Mouse (Mus musculus): ENCODE measurements around the gene Tufm. TPM values are rescaled to one million over a fixed set of nuclear protein-coding genes. Genes with fewer than 3 reads are reported as not detected.

The Tufm gene
- polyA plus RNA-seq, 1 experiment from 2014 or later, result 57.7 TPM

- Histone ChIP-seq H3K36me3 (replicated peaks; ENCODE audit: insufficient read depth, low read length) (peaks cover 14% of the 10 kb centered on the region), H3K4me1 (ENCODE audit: insufficient read depth) (peaks cover 10% of the 10 kb centered on the region), H3K27me3 (ENCODE audit: insufficient read depth, low read length) (no peaks in the 10 kb centered on the region), H3K9ac (replicated peaks) (no peak overlapping the region), H3K4me2 (ENCODE audit: low read depth, low read length) (no peak overlapping the region), H3K9me3 (ENCODE audit: low read length) (no peaks in the 10 kb centered on the region), H3K4me3 (ENCODE audit: low read depth, low read length) (no peak overlapping the region), H3K27ac (ENCODE audit: low read depth) (no peak overlapping the region)
- TF ChIP-seq CTCF (IDR thresholded peaks at IDR 0.05; ENCODE audit: low read depth) (no peak), EP300 (IDR thresholded peaks at IDR 0.05; ENCODE audit: low read depth) (no peak)
- DNase-seq, result peak; percentile 5
- WGBS (ENCODE audit: insufficient replicate concordance), result 81% methylated on average over 2 of the region's 2 CpGs
- no peak for ATAC-seq
Observed at GRCm38 (mm10) chr7:126504913-126505312, 17.8 kb downstream of the Tufm start.

- 81% methylated on average over 8 of the region's 8 CpGs for WGBS (ENCODE audit: insufficient replicate concordance)
- no peaks in the 10 kb centered on the region for H3K36me3 ChIP-seq (replicated peaks; ENCODE audit: insufficient read depth, low read length)
- H3K4me3 ChIP-seq (ENCODE audit: low read depth, low read length), result no peak overlapping the region
- DNase-seq (no peak), ATAC-seq (no peak)
- TF ChIP-seq CTCF (IDR thresholded peaks at IDR 0.05; ENCODE audit: low read depth) (no peak), EP300 (IDR thresholded peaks at IDR 0.05; ENCODE audit: low read depth) (no peak)
- no peaks in the 10 kb centered on the region for H3K9me3 ChIP-seq (ENCODE audit: low read length)
- H3K27me3 ChIP-seq (ENCODE audit: insufficient read depth, low read length), result no peaks in the 10 kb centered on the region
- no peak overlapping the region; the same call in 1 of the 2 replicates for H3K9ac ChIP-seq (replicated peaks)
- no peak overlapping the region for H3K4me2 ChIP-seq (ENCODE audit: low read depth, low read length)
- H3K4me1 ChIP-seq (ENCODE audit: insufficient read depth), result peaks cover 5% of the 10 kb centered on the region; the same call in 1 of the 2 replicates
- H3K27ac ChIP-seq (ENCODE audit: low read depth), result no peak overlapping the region
Observed at GRCm38 (mm10) chr7:126507126-126507778, 20.1 kb downstream of the Tufm start.

GRCm38 (mm10) chr7:126511287-126511686 lies 24.1 kb downstream of the Tufm start:
- Histone ChIP-seq H3K27me3 (ENCODE audit: insufficient read depth, low read length) (no peaks in the 10 kb centered on the region), H3K9ac (replicated peaks) (no peak overlapping the region), H3K4me1 (ENCODE audit: insufficient read depth) (no peaks in the 10 kb centered on the region), H3K4me2 (ENCODE audit: low read depth, low read length) (no peak overlapping the region), H3K36me3 (replicated peaks; ENCODE audit: insufficient read depth, low read length) (no peaks in the 10 kb centered on the region), H3K9me3 (ENCODE audit: low read length) (no peaks in the 10 kb centered on the region), H3K4me3 (ENCODE audit: low read depth, low read length) (no peak overlapping the region), H3K27ac (ENCODE audit: low read depth) (no peak overlapping the region)
- DNase-seq (no peak), ATAC-seq (no peak)
- TF ChIP-seq CTCF (IDR thresholded peaks at IDR 0.05; ENCODE audit: low read depth), result no peak
- TF ChIP-seq EP300 (IDR thresholded peaks at IDR 0.05; ENCODE audit: low read depth), result no peak
- WGBS (ENCODE audit: insufficient replicate concordance), result 69% methylated on average over 3 of the region's 3 CpGs

GRCm38 (mm10) chr7:126518261-126518941 lies 31.2 kb downstream of the Tufm start:
- no peak for ATAC-seq

GRCm38 (mm10) chr7:126519513-126519912 lies 32.4 kb downstream of the Tufm start:
- no peak for DNase-seq
- Histone ChIP-seq H3K27ac (ENCODE audit: low read depth) (no peak overlapping the region), H3K4me1 (ENCODE audit: insufficient read depth) (no peaks in the 10 kb centered on the region), H3K27me3 (ENCODE audit: insufficient read depth, low read length) (no peaks in the 10 kb centered on the region), H3K4me2 (ENCODE audit: low read depth, low read length) (no peak overlapping the region), H3K36me3 (replicated peaks; ENCODE audit: insufficient read depth, low read length) (no peaks in the 10 kb centered on the region), H3K9ac (replicated peaks) (no peak overlapping the region; the same call in 1 of the 2 replicates), H3K9me3 (ENCODE audit: low read length) (no peaks in the 10 kb centered on the region), H3K4me3 (ENCODE audit: low read depth, low read length) (no peak overlapping the region)
- no peak for ATAC-seq
- TF ChIP-seq CTCF (IDR thresholded peaks at IDR 0.05; ENCODE audit: low read depth) (peak; percentile 15; the same call in 1 of the 2 replicates), EP300 (IDR thresholded peaks at IDR 0.05; ENCODE audit: low read depth) (no peak)
- 60% methylated on average over 2 of the region's 2 CpGs for WGBS (ENCODE audit: insufficient replicate concordance)

More at GRCm38 (mm10) chr7:126518261-126518941, 31.2 kb downstream of the Tufm start:
- H3K9ac ChIP-seq (replicated peaks), result no peak overlapping the region
- 78% methylated on average over 5 of the region's 5 CpGs for WGBS (ENCODE audit: insufficient replicate concordance)
- H3K9me3 ChIP-seq (ENCODE audit: low read length), result no peaks in the 10 kb centered on the region
- no peak overlapping the region for H3K4me3 ChIP-seq (ENCODE audit: low read depth, low read length)
- no peak overlapping the region for H3K27ac ChIP-seq (ENCODE audit: low read depth)
- TF ChIP-seq EP300 (IDR thresholded peaks at IDR 0.05; ENCODE audit: low read depth) (no peak), CTCF (IDR thresholded peaks at IDR 0.05; ENCODE audit: low read depth) (no peak)
- H3K27me3 ChIP-seq (ENCODE audit: insufficient read depth, low read length), result no peaks in the 10 kb centered on the region
- no peaks in the 10 kb centered on the region for H3K4me1 ChIP-seq (ENCODE audit: insufficient read depth)
- no peak overlapping the region for H3K4me2 ChIP-seq (ENCODE audit: low read depth, low read length)
- DNase-seq, result no peak
- no peaks in the 10 kb centered on the region for H3K36me3 ChIP-seq (replicated peaks; ENCODE audit: insufficient read depth, low read length)

GRCm38 (mm10) chr7:126523316-126523715 lies 36.2 kb downstream of the Tufm start:
- no peaks in the 10 kb centered on the region for H3K9me3 ChIP-seq (ENCODE audit: low read length)
- H3K36me3 ChIP-seq (replicated peaks; ENCODE audit: insufficient read depth, low read length), result no peaks in the 10 kb centered on the region
- no peak overlapping the region for H3K4me2 ChIP-seq (ENCODE audit: low read depth, low read length)
- H3K4me1 ChIP-seq (ENCODE audit: insufficient read depth), result no peaks in the 10 kb centered on the region
- H3K27ac ChIP-seq (ENCODE audit: low read depth), result no peak overlapping the region
- WGBS (ENCODE audit: insufficient replicate concordance), result 78% methylated on average over 3 of the region's 3 CpGs
- H3K9ac ChIP-seq (replicated peaks), result no peak overlapping the region
- no peak for TF ChIP-seq CTCF (IDR thresholded peaks at IDR 0.05; ENCODE audit: low read depth)
- TF ChIP-seq EP300 (IDR thresholded peaks at IDR 0.05; ENCODE audit: low read depth), result no peak
- no peak for ATAC-seq
- H3K4me3 ChIP-seq (ENCODE audit: low read depth, low read length), result no peak overlapping the region
- no peaks in the 10 kb centered on the region for H3K27me3 ChIP-seq (ENCODE audit: insufficient read depth, low read length)
- no peak for DNase-seq
